ENCODE assay signal across 21 mouse cellular contexts in the genomic region with DNA sequence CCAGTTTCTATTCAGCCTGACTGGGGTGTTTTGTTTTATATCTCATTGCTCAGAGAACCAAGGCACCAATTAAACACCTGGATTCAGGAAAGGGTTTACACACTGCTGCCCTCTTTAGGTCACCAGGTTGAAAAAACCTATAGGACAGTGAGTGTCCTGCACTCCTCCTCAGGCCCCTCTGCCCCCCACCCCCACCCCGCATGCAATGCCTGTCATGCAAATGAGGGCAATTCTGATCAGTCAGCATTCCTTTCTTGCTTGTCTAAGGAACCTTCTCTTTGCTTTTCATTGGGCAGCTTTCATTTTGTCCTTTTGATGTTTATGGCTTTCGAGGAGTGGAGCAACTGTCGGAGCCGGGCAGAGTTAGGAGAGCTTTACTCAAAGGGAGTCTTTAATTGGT.
"Had no signal": no experiment of that assay in that cellular context is flagged by ENCODE, and none has a peak within 500 bp of the region (broad histone marks: within the 10 kb centered on the region; RNA-seq: fewer than 3 reads in every experiment).

No protein-coding gene starts in this region.

- H3K4me1 ChIP-seq: limb, embryonic 12.5 days; limb, embryonic 15.5 days; megakaryocyte, embryonic 14.5 days had no signal

- H3K9ac ChIP-seq: limb, embryonic 12.5 days; limb, embryonic 15.5 days; liver, embryonic 14.5 days; liver, postnatal 0 days; lung, embryonic 14.5 days; midbrain, embryonic 13.5 days; neural tube, embryonic 13.5 days had no signal

- H3K4me3 ChIP-seq: limb, embryonic 12.5 days; limb, embryonic 15.5 days; megakaryocyte, embryonic 14.5 days; midbrain, embryonic 10.5 days; midbrain, embryonic 13.5 days; myocyte; neural tube, embryonic 13.5 days had no signal

- H3K36me3 ChIP-seq: limb, embryonic 12.5 days; limb, embryonic 15.5 days; midbrain, embryonic 10.5 days; midbrain, embryonic 13.5 days; neural tube, embryonic 13.5 days had no signal

- H3K27me3 ChIP-seq: limb, embryonic 12.5 days; limb, embryonic 15.5 days; megakaryocyte, embryonic 14.5 days; midbrain, embryonic 13.5 days; neural tube, embryonic 13.5 days had no signal

- ATAC-seq: liver, postnatal 0 days; lung, postnatal 0 days; midbrain, embryonic 13.5 days; midbrain, embryonic 16.5 days had no signal

- H3K27ac ChIP-seq: limb, embryonic 12.5 days; limb, embryonic 15.5 days; liver, embryonic 14.5 days; midbrain, embryonic 10.5 days; midbrain, embryonic 13.5 days; neural tube, embryonic 13.5 days had no signal

- DNase-seq: kidney, adult 9 months; kidney, postnatal 14 days; kidney, postnatal 4 days; left cerebral cortex, postnatal 4 days; liver, postnatal 0 days; lung, embryonic 14.5 days; right cerebral cortex, postnatal 25 days; spleen, adult 18-20 months; thymus, adult 18-20 months; thymus, postnatal 36 days had no signal

- H3K9me3 ChIP-seq: limb, embryonic 12.5 days; limb, embryonic 15.5 days; megakaryocyte, embryonic 14.5 days; midbrain, embryonic 10.5 days; midbrain, embryonic 13.5 days; neural tube, embryonic 13.5 days had no signal

- H3K4me2 ChIP-seq: limb, embryonic 12.5 days; limb, embryonic 15.5 days; liver, embryonic 11.5 days; lung, embryonic 14.5 days; midbrain, embryonic 13.5 days; neural tube, embryonic 13.5 days had no signal
